Comparison of ENCODE assay signal across 8 mouse cellular contexts in genomic region chr17:70989991-70990390, GRCm38 (mm10). TPM values are rescaled to one million over a fixed set of nuclear protein-coding genes. Genes with fewer than 3 reads are reported as not detected.
DNase-seq lines count a peak whose midpoint lies in the region; ATAC-seq and TF ChIP-seq lines count a peak whose summit lies in the region.

No protein-coding gene starts in this region.

- H3K9ac ChIP-seq in heart, adult 2 months (ENCODE audit: low read depth, low read length): peak overlapping the region; percentile 96
- H3K9ac ChIP-seq in intestine, embryonic 15.5 days: peak overlapping the region; percentile 90
- H3K9ac ChIP-seq in stomach, embryonic 15.5 days: peak overlapping the region; percentile 90

- peaks cover 18% of the 10 kb centered on the region for H3K4me1 ChIP-seq in heart, adult 2 months (ENCODE audit: control insufficient read depth, insufficient read depth, low read length)
- H3K4me1 ChIP-seq in embryonic facial prominence, embryonic 10.5 days: peaks cover 58% of the 10 kb centered on the region
- peaks cover 20% of the 10 kb centered on the region for H3K4me1 ChIP-seq in intestine, embryonic 15.5 days (replicated peaks)
- H3K4me1 ChIP-seq in stomach, embryonic 15.5 days: peaks cover 43% of the 10 kb centered on the region

- intact Hi-C loops in heart, adult 2 months (cut with DNase I): loop anchor here (5.0 kb wide), 1 partner anchor 143 kb away; no protein-coding TSS in a partner anchor

- peak overlapping the region; percentile 74 for H3K4me2 ChIP-seq in intestine, embryonic 15.5 days (replicated peaks)
- H3K4me2 ChIP-seq in stomach, embryonic 15.5 days: peak overlapping the region; percentile 63

- DNase-seq in heart, adult 2 months: no peak
- no peak for DNase-seq in heart, postnatal 4 days
- DNase-seq in CD4-positive helper T cell, adult 2 months (ENCODE audit: low read depth, low spot score): peak; percentile 70
- no peak for DNase-seq in embryonic facial prominence, embryonic 10.5 days (ENCODE audit: low spot score)
- peak; percentile 69 for DNase-seq in lung, postnatal 36 days
- DNase-seq in Muller cell, postnatal 12 days (ENCODE audit: inconsistent ontology term): no peak

- WGBS in heart, adult 2 months: 14% methylated on average over 24 of the region's 24 CpGs
- WGBS in embryonic facial prominence, embryonic 10.5 days: 1% methylated on average over 24 of the region's 24 CpGs
- under 1% methylated on average over 24 of the region's 24 CpGs for WGBS in intestine, embryonic 15.5 days
- WGBS in stomach, embryonic 15.5 days: 2% methylated on average over 24 of the region's 24 CpGs

- peak overlapping the region; percentile 98 for H3K27ac ChIP-seq in heart, adult 2 months
- H3K27ac ChIP-seq in embryonic facial prominence, embryonic 10.5 days (replicated peaks): peak overlapping the region; percentile 95
- peak overlapping the region; percentile 96 for H3K27ac ChIP-seq in intestine, embryonic 15.5 days
- H3K27ac ChIP-seq in stomach, embryonic 15.5 days: peak overlapping the region; percentile 94

- no peak for TF ChIP-seq EP300 in heart, adult 2 months (IDR thresholded peaks at IDR 0.05; ENCODE audit: insufficient read depth, low read depth, low read length)

- no peak for TF ChIP-seq POLR2A in heart, adult 2 months (IDR thresholded peaks at IDR 0.05; ENCODE audit: insufficient read depth, low read depth, low read length)

- peaks cover 46% of the 10 kb centered on the region for H3K36me3 ChIP-seq in heart, adult 2 months (ENCODE audit: control insufficient read depth, insufficient read depth, low read length)
- H3K36me3 ChIP-seq in embryonic facial prominence, embryonic 10.5 days (replicated peaks): peaks cover 67% of the 10 kb centered on the region
- peaks cover 9% of the 10 kb centered on the region; the same call in 1 of the 2 replicates for H3K36me3 ChIP-seq in intestine, embryonic 15.5 days
- H3K36me3 ChIP-seq in stomach, embryonic 15.5 days: peaks cover 17% of the 10 kb centered on the region

- no peaks in the 10 kb centered on the region for H3K9me3 ChIP-seq in embryonic facial prominence, embryonic 10.5 days
- no peaks in the 10 kb centered on the region for H3K9me3 ChIP-seq in intestine, embryonic 15.5 days
- H3K9me3 ChIP-seq in stomach, embryonic 15.5 days: no peaks in the 10 kb centered on the region

- peak overlapping the region; percentile 65 for H3K4me3 ChIP-seq in heart, adult 2 months
- H3K4me3 ChIP-seq in embryonic facial prominence, embryonic 10.5 days: peak overlapping the region; percentile 85
- H3K4me3 ChIP-seq in intestine, embryonic 15.5 days (replicated peaks): peak overlapping the region; percentile 89
- H3K4me3 ChIP-seq in stomach, embryonic 15.5 days (replicated peaks): peak overlapping the region; percentile 95

- no peak for TF ChIP-seq CTCF in heart, adult 2 months (IDR thresholded peaks at IDR 0.05)

- peaks cover 5% of the 10 kb centered on the region for H3K79me2 ChIP-seq in heart, adult 2 months (replicated peaks; ENCODE audit: control insufficient read depth, insufficient read depth, low read length)

- peak; percentile 46 for ATAC-seq in intestine, embryonic 15.5 days
- peak; percentile 45 for ATAC-seq in stomach, embryonic 15.5 days (ENCODE audit: insufficient read depth, low FRiP score, low read depth)

- no peaks in the 10 kb centered on the region for H3K27me3 ChIP-seq in heart, adult 2 months (ENCODE audit: control insufficient read depth, insufficient read depth, low read length)
- no peaks in the 10 kb centered on the region for H3K27me3 ChIP-seq in embryonic facial prominence, embryonic 10.5 days (replicated peaks; ENCODE audit: low read depth, poor library complexity, severe bottlenecking)
- no peaks in the 10 kb centered on the region for H3K27me3 ChIP-seq in intestine, embryonic 15.5 days (replicated peaks)
- H3K27me3 ChIP-seq in stomach, embryonic 15.5 days (replicated peaks): no peaks in the 10 kb centered on the region

RNA-seq across cellular contexts. Expression of gene Myom1, which starts 12.4 kb away (rescaled TPM):
- 1,000 to 10,000 TPM in 1 of 2 experiments, 100 to 1,000 TPM in 1; 865 to 1,030 TPM for total RNA-seq in heart, adult 2 months (2021)
- 222 and 381 TPM in 2 replicates for polyA plus RNA-seq in heart, adult 2 months (2012; rRNA removed)
- total RNA-seq in heart, postnatal 4 days (2021): 100 to 1,000 TPM; 944 to 986 TPM
- polyA plus RNA-seq in embryonic facial prominence, embryonic 10.5 days (2016; fragmentation: Nextera tagmentation; extraction: Ambion mirVana): 2.5 and 3.4 TPM in 2 replicates
- polyA plus RNA-seq in intestine, embryonic 15.5 days (2015; fragmentation: Nextera tagmentation; extraction: Ambion mirVana): 11.1 and 12.6 TPM in 2 replicates
- polyA plus RNA-seq in stomach, embryonic 15.5 days (2015; fragmentation: Nextera tagmentation; extraction: Ambion mirVana): 12.7 and 12.8 TPM in 2 replicates

RNA-seq across cellular contexts. Expression of gene Myl12a, which starts 12.7 kb away (rescaled TPM):
- total RNA-seq in heart, adult 2 months (2021): 1,000 to 10,000 TPM in 1 of 2 experiments, 100 to 1,000 TPM in 1; 822 to 1,002 TPM
- polyA plus RNA-seq in heart, adult 2 months (2012; rRNA removed): 617 and 695 TPM in 2 replicates
- 100 to 1,000 TPM; 733 to 785 TPM for total RNA-seq in heart, postnatal 4 days (2021)
- 439 and 451 TPM in 2 replicates for polyA plus RNA-seq in embryonic facial prominence, embryonic 10.5 days (2016; fragmentation: Nextera tagmentation; extraction: Ambion mirVana)
- 490 and 556 TPM in 2 replicates for polyA plus RNA-seq in intestine, embryonic 15.5 days (2015; fragmentation: Nextera tagmentation; extraction: Ambion mirVana)
- 495 and 517 TPM in 2 replicates for polyA plus RNA-seq in stomach, embryonic 15.5 days (2015; fragmentation: Nextera tagmentation; extraction: Ambion mirVana)

Comparison
In these comparisons a context has a peak if more than half of its experiments do, and no peak if none do; other contexts are left out.
1. DNase-seq: peak in CD4-positive helper T cell, adult 2 months (single experiment) and lung, postnatal 36 days (single experiment); none in heart, adult 2 months (0 of 2), heart, postnatal 4 days (single experiment), embryonic facial prominence, embryonic 10.5 days (single experiment) and Muller cell, postnatal 12 days (single experiment).
2. RNA of gene Myom1, which starts 12.4 kb away (polyA plus RNA-seq): 222 to 381 TPM in heart, adult 2 months; 12.7 to 12.8 TPM in stomach, embryonic 15.5 days, 11.1 to 12.6 TPM in intestine, embryonic 15.5 days and 2.5 to 3.4 TPM in embryonic facial prominence, embryonic 10.5 days; every median in the first group is over 10 times any median in the second.
3. Peak in every context shown above with its lines, with median percentiles within 50 percentile points of each other: H3K27ac ChIP-seq, H3K4me3 ChIP-seq and H3K9ac ChIP-seq.